Mouse (Mus musculus): ENCODE results near the gene Rgl2.

- TF ChIP-seq CTCF (conservative IDR thresholded peaks at IDR 0.05; ENCODE audit: low read length): no peak
- no peak for TF ChIP-seq POU5F1 (IDR thresholded peaks at IDR 0.05; ENCODE audit: borderline replicate concordance, low read length)
Observed at GRCm38 (mm10) chr17:33972691-33973090, 43.3 kb downstream of the Rgl2 start.
